Mouse (Mus musculus): ENCODE data around the gene Atp1a4. TPM values are rescaled to one million over a fixed set of nuclear protein-coding genes. Genes with fewer than 3 reads are reported as not detected.

Atp1a4 gene
- polyA plus RNA-seq, 1 experiment from 2014 or later = 0.09 TPM

GRCm38 (mm10) chr1:172296816-172297510, 38.7 kb upstream of the Atp1a4 start:
- Histone ChIP-seq H3K36me3 (peaks cover 3% of the 10 kb centered on the region; the same call in 1 of the 2 replicates), H3K27ac (peak overlapping the region; percentile 89), H3K9me3 (no peaks in the 10 kb centered on the region), H3K4me3 (peak overlapping the region; percentile 56), H3K4me1 (peaks cover 64% of the 10 kb centered on the region), H3K27me3 (ENCODE audit: insufficient read depth, poor library complexity, severe bottlenecking) (no peaks in the 10 kb centered on the region; the same call in 1 of the 2 replicates)
- no peak for DNase-seq (ENCODE audit: low spot score)
- 74% methylated on average over 6 of the region's 6 CpGs for WGBS

- H3K9me3 ChIP-seq = no peaks in the 10 kb centered on the region
- no peaks in the 10 kb centered on the region; the same call in 1 of the 2 replicates for H3K27me3 ChIP-seq (ENCODE audit: insufficient read depth, poor library complexity, severe bottlenecking)
- peak overlapping the region; percentile 56; the same call in 1 of the 2 replicates for H3K4me3 ChIP-seq
- WGBS = 43% methylated on average over 4 of the region's 4 CpGs
- peak overlapping the region; percentile 89 for H3K27ac ChIP-seq
- DNase-seq (ENCODE audit: low spot score) = no peak
- peaks cover 13% of the 10 kb centered on the region; the same call in 1 of the 2 replicates for H3K36me3 ChIP-seq
- peaks cover 53% of the 10 kb centered on the region for H3K4me1 ChIP-seq
Observed at GRCm38 (mm10) chr1:172295751-172296197, 37.6 kb upstream of the Atp1a4 start.

DNA sequence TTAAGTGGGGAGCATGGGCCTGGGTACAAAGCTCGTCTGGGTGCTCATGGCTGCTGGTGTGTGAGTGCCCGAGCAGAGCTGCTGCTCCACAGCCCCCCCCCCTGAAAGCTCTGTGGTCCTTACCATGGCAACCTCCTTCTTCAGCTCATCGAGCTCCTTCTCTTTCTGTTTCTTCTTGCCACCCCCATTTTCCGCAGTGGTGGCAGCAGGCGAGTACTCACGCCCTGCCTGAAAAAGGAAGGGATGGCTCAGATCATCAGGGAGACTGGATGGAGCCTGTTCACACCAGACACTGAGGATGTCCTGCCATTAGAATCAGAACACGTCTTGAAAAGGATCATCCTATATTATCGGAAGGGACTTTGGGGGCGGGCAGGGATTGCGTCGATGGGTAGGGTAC, 35.2 kb upstream of the Atp1a4 start:
- no peak for DNase-seq (ENCODE audit: low spot score)
- H3K4me1 ChIP-seq = peaks cover 30% of the 10 kb centered on the region
- no peaks in the 10 kb centered on the region for H3K9me3 ChIP-seq
- peaks cover 31% of the 10 kb centered on the region for H3K36me3 ChIP-seq
- no peaks in the 10 kb centered on the region; the same call in 1 of the 2 replicates for H3K27me3 ChIP-seq (ENCODE audit: insufficient read depth, poor library complexity, severe bottlenecking)
- H3K4me3 ChIP-seq = no peak overlapping the region
- no peak overlapping the region for H3K27ac ChIP-seq
- WGBS = 87% methylated on average over 11 of the region's 11 CpGs

GRCm38 (mm10) chr1:172292880-172293279, 34.7 kb upstream of the Atp1a4 start:
- H3K27me3 ChIP-seq (ENCODE audit: insufficient read depth, poor library complexity, severe bottlenecking) = no peaks in the 10 kb centered on the region; the same call in 1 of the 2 replicates
- H3K9me3 ChIP-seq = no peaks in the 10 kb centered on the region
- DNase-seq (ENCODE audit: low spot score) = no peak
- WGBS = 90% methylated on average over 2 of the region's 2 CpGs
- peaks cover 24% of the 10 kb centered on the region for H3K4me1 ChIP-seq
- no peak overlapping the region for H3K27ac ChIP-seq
- H3K4me3 ChIP-seq = no peak overlapping the region
- H3K36me3 ChIP-seq = peaks cover 31% of the 10 kb centered on the region

DNA sequence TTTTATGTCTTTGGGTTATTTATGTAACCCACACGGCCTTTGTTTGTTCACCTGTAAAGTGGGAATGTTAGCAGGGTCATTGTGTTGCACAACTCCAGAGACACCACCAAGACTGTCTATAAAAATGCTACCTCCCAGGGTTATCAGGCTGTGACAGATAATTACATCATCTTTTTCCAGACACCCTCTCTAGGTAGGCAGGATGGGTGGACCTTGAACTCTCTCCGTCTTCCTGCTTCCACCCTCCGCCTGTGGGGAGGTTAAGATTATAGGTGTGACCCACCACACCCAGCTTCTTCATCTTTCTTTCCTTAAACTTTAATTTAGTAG, 31.4 kb upstream of the Atp1a4 start:
- Histone ChIP-seq H3K27me3 (ENCODE audit: insufficient read depth, poor library complexity, severe bottlenecking) (peaks cover 2% of the 10 kb centered on the region; the same call in 1 of the 2 replicates), H3K4me1 (no peaks in the 10 kb centered on the region), H3K27ac (no peak overlapping the region), H3K36me3 (peaks cover 56% of the 10 kb centered on the region), H3K4me3 (no peak overlapping the region), H3K9me3 (no peaks in the 10 kb centered on the region)
- WGBS = 67% methylated on average over 3 of the region's 3 CpGs
- DNase-seq (ENCODE audit: low spot score) = no peak

DNA sequence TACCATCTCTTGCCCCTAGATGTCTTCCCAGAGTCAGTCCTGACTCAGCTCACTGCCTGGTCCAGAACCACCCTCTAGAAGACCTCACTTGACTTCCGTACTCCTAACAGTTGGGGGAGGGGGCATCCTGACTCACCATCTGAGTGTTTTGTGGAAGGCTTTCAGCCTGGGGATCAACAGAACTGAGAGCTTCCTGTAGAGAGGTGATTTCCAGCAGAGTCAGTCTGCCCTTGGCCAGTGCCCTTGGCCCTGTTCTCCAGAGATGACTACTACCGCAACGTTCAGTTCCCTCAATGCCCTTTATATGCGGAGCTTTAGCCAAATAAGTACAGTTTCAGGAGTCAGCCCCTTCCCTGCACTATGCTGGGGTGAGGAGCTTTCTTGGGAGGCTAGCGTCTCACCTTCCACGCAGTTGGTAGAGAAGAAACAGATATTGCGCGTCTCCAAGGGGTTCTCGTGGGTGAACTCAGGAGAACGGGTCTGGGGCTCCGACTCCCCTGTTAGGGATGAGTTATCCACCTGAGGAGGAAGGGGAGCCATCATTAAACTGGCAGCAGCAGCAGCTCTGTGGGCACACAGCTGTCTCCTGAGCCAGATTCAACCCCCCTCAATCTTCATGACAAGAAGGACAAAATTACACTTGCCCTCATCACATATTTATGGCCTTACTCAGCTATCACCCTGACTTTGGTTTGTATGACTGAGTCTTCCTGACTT, 30.8 kb upstream of the Atp1a4 start:
- no peak for DNase-seq (ENCODE audit: low spot score)
- H3K36me3 ChIP-seq = peaks cover 61% of the 10 kb centered on the region
- H3K27ac ChIP-seq = no peak overlapping the region
- H3K27me3 ChIP-seq (ENCODE audit: insufficient read depth, poor library complexity, severe bottlenecking) = peaks cover 6% of the 10 kb centered on the region; the same call in 1 of the 2 replicates
- 89% methylated on average over 11 of the region's 11 CpGs for WGBS
- H3K4me1 ChIP-seq = no peaks in the 10 kb centered on the region
- no peak overlapping the region for H3K4me3 ChIP-seq
- H3K9me3 ChIP-seq = no peaks in the 10 kb centered on the region

DNA sequence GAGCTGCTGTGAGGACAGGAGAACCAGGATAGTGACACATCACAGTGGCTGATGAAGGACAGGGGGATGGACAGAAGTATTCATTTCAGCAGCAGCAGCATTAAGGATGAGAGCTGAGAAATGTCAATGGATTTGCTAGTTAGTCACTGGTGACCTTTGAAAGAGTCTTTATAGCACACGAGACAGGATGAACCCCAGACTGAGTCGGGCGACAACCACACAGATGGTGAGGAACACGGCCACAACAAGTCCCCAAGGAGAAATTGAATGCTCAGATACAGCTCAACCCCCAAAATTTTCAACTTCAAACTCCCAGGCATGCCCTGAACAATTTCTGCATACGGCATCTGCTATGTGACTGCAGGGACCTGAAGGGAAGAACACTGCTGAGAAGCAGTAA, 28.5 kb upstream of the Atp1a4 start:
- peaks cover 62% of the 10 kb centered on the region for H3K36me3 ChIP-seq
- no peaks in the 10 kb centered on the region for H3K4me1 ChIP-seq
- 83% methylated on average over 5 of the region's 5 CpGs for WGBS

DNA sequence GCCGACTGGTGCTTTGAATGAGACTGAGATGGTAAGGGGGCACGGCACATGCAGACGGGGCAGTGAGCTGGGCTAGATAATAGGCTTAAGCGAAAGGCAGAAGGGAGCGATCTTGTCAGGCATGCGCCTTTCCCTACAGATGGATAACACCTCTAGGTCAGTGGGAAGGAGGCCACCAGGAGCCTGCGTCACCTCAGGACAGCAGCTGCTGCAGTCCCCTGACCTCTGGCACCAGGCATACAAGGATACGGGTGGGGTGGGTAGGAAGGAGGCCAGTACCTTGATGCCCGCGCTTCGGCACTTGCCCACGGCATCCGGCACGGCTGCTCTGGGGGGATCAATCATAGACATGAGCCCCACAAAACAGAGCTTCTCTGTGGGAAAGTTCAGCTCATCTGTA, 26.0 kb upstream of the Atp1a4 start:
- H3K27me3 ChIP-seq (ENCODE audit: insufficient read depth, poor library complexity, severe bottlenecking) = peaks cover 6% of the 10 kb centered on the region; the same call in 1 of the 2 replicates
- no peak for DNase-seq (ENCODE audit: low spot score)
- H3K9me3 ChIP-seq = no peaks in the 10 kb centered on the region
- H3K36me3 ChIP-seq = peaks cover 48% of the 10 kb centered on the region
- 0 out of 2 replicates have a peak, but pooled peaks cover 7% of the 10 kb centered on the region for H3K4me1 ChIP-seq
- 80% methylated on average over 14 of the region's 14 CpGs for WGBS
- H3K4me3 ChIP-seq = no peak overlapping the region
- no peak overlapping the region for H3K27ac ChIP-seq

More for the DNA sequence above, 28.5 kb upstream of the Atp1a4 start:
- Histone ChIP-seq H3K27ac (no peak overlapping the region), H3K27me3 (ENCODE audit: insufficient read depth, poor library complexity, severe bottlenecking) (peaks cover 6% of the 10 kb centered on the region; the same call in 1 of the 2 replicates), H3K4me3 (no peak overlapping the region), H3K9me3 (no peaks in the 10 kb centered on the region)
- no peak for DNase-seq (ENCODE audit: low spot score)

- H3K9me3 ChIP-seq = no peaks in the 10 kb centered on the region
- H3K27ac ChIP-seq = no peak overlapping the region
- H3K27me3 ChIP-seq (ENCODE audit: insufficient read depth, poor library complexity, severe bottlenecking) = peaks cover 6% of the 10 kb centered on the region; the same call in 1 of the 2 replicates
- no peak overlapping the region for H3K4me3 ChIP-seq
- peaks cover 16% of the 10 kb centered on the region; the same call in 1 of the 2 replicates for H3K4me1 ChIP-seq
- peaks cover 43% of the 10 kb centered on the region for H3K36me3 ChIP-seq
- DNase-seq (ENCODE audit: low spot score) = no peak
- 90% methylated on average over 6 of the region's 6 CpGs for WGBS
Observed at GRCm38 (mm10) chr1:172283073-172283472, 24.9 kb upstream of the Atp1a4 start.

GRCm38 (mm10) chr1:172281522-172282254, 23.5 kb upstream of the Atp1a4 start:
- Histone ChIP-seq H3K27ac (no peak overlapping the region), H3K36me3 (peaks cover 45% of the 10 kb centered on the region), H3K27me3 (ENCODE audit: insufficient read depth, poor library complexity, severe bottlenecking) (peaks cover 6% of the 10 kb centered on the region; the same call in 1 of the 2 replicates), H3K4me3 (no peak overlapping the region), H3K9me3 (no peaks in the 10 kb centered on the region), H3K4me1 (peaks cover 16% of the 10 kb centered on the region; the same call in 1 of the 2 replicates)
- DNase-seq (ENCODE audit: low spot score) = no peak
- 85% methylated on average over 10 of the region's 10 CpGs for WGBS

GRCm38 (mm10) chr1:172279768-172280509, 21.7 kb upstream of the Atp1a4 start:
- Histone ChIP-seq H3K4me1 (peaks cover 16% of the 10 kb centered on the region; the same call in 1 of the 2 replicates), H3K36me3 (peaks cover 27% of the 10 kb centered on the region; the same call in 1 of the 2 replicates), H3K4me3 (no peak overlapping the region), H3K27me3 (ENCODE audit: insufficient read depth, poor library complexity, severe bottlenecking) (peaks cover 6% of the 10 kb centered on the region; the same call in 1 of the 2 replicates), H3K27ac (no peak overlapping the region), H3K9me3 (no peaks in the 10 kb centered on the region)
- WGBS = 73% methylated on average over 16 of the region's 16 CpGs
- DNase-seq (ENCODE audit: low spot score) = no peak

DNA sequence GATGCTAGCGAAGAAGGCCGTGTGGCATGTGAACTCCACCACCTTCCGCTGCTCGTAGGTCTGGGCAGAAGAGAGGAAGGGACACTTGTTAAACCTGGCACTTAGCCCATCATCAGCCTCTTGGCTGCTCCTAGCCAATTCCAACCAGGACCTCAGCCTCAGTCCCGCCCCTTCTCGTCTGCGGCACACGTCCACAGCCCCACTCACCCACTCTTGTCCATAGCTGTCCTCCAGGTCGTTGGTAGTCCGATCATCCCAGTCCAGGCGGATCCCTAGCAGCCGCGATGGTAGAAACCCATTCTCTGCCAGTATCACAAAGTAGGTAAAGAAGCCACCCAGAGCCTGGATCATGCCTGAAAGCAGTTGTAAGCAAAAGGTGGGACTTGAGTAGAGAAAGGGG, 20.1 kb upstream of the Atp1a4 start:
- Histone ChIP-seq H3K4me1 (peaks cover 26% of the 10 kb centered on the region), H3K36me3 (peaks cover 15% of the 10 kb centered on the region; the same call in 1 of the 2 replicates), H3K27me3 (ENCODE audit: insufficient read depth, poor library complexity, severe bottlenecking) (no peaks in the 10 kb centered on the region), H3K9me3 (no peaks in the 10 kb centered on the region), H3K4me3 (no peak overlapping the region), H3K27ac (no peak overlapping the region)
- 86% methylated on average over 13 of the region's 13 CpGs for WGBS
- DNase-seq (ENCODE audit: low spot score) = no peak

Data from heart, embryonic 10.5 days (tissue).